ENCODE assay signal across 8 mouse cellular contexts in the genomic region with DNA sequence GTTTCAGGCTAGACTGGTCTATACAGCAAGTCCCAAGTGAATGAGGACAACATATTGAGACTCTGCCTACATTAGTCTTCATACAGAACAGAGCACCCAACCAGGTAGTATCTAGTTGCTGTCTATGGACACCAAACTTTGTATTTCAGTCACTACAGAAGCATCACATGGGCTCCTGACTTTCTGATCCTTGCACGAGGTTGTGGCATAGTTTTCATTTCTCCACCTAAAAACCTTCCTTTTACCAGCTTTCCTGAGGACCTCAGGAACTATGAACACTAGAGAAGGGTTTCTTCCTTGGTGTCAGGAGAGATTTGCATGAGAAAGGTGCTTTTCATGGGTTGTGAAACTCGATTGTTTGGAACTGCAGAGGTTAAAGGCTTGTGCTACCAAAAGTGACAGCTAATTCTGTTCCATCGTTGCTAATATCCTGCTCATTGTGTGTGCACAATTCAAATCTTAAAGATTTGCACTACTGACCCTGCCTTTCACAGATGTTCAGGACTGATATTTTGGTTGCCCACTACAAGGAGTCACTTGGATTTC. TPM values are rescaled to one million over a fixed set of nuclear protein-coding genes. Genes with fewer than 3 reads are reported as not detected.
A peak's percentile ranks its signal among the peaks of the same experiment; 100 is the strongest.
DNase-seq lines count a peak whose midpoint lies in the region; ATAC-seq and TF ChIP-seq lines count a peak whose summit lies in the region.

No protein-coding gene starts in this region.

- peak overlapping the region; percentile 58 for H3K4me3 ChIP-seq in lung, embryonic 15.5 days
- peak overlapping the region; percentile 53 for H3K4me3 ChIP-seq in embryonic facial prominence, embryonic 14.5 days (ENCODE audit: low read depth, low read length)
- peak overlapping the region; percentile 53 for H3K4me3 ChIP-seq in limb, embryonic 12.5 days (replicated peaks)
- H3K4me3 ChIP-seq in olfactory bulb, adult 2 months (ENCODE audit: insufficient read depth, low read depth, low read length), result peak overlapping the region; percentile 67

- peaks cover 10% of the 10 kb centered on the region; the same call in 1 of the 2 replicates for H3K36me3 ChIP-seq in lung, embryonic 15.5 days
- H3K36me3 ChIP-seq in embryonic facial prominence, embryonic 14.5 days (ENCODE audit: control insufficient read depth, insufficient read depth, low read length), result peaks cover 17% of the 10 kb centered on the region; the same call in 1 of the 2 replicates
- peaks cover 23% of the 10 kb centered on the region for H3K36me3 ChIP-seq in limb, embryonic 12.5 days

- peaks cover 18% of the 10 kb centered on the region for H3K4me1 ChIP-seq in lung, embryonic 15.5 days
- H3K4me1 ChIP-seq in embryonic facial prominence, embryonic 14.5 days (ENCODE audit: control insufficient read depth, insufficient read depth, low read length), result peaks cover 13% of the 10 kb centered on the region; the same call in 1 of the 2 replicates
- H3K4me1 ChIP-seq in limb, embryonic 12.5 days (replicated peaks), result peaks cover 10% of the 10 kb centered on the region
- H3K4me1 ChIP-seq in olfactory bulb, adult 2 months (ENCODE audit: control insufficient read depth, insufficient read depth, low read length), result peaks cover 12% of the 10 kb centered on the region

- no peak for ATAC-seq in lung, embryonic 15.5 days (ENCODE audit: borderline replicate concordance, extremely low read depth, low FRiP score, low TSS enrichment)
- no peak for ATAC-seq in embryonic facial prominence, embryonic 14.5 days (ENCODE audit: low read depth)
- no peak for ATAC-seq in limb, embryonic 12.5 days (ENCODE audit: insufficient number of reproducible peaks, insufficient read depth, low FRiP score, low TSS enrichment, low read depth)

- H3K4me2 ChIP-seq in lung, embryonic 15.5 days, result peak overlapping the region; percentile 81
- peak overlapping the region; percentile 78 for H3K4me2 ChIP-seq in embryonic facial prominence, embryonic 14.5 days (ENCODE audit: low read depth, low read length)
- H3K4me2 ChIP-seq in limb, embryonic 12.5 days, result peak overlapping the region; percentile 75

- 13% methylated on average over 3 of the region's 3 CpGs for WGBS in lung, embryonic 15.5 days
- 11% methylated on average over 3 of the region's 3 CpGs for WGBS in embryonic facial prominence, embryonic 14.5 days
- WGBS in limb, embryonic 12.5 days, result 15% methylated on average over 3 of the region's 3 CpGs
- WGBS in olfactory bulb, adult 2 months, result under 1% methylated on average over 3 of the region's 3 CpGs

- H3K9ac ChIP-seq in lung, embryonic 15.5 days, result peak overlapping the region; percentile 72
- peak overlapping the region; percentile 76 for H3K9ac ChIP-seq in embryonic facial prominence, embryonic 14.5 days (ENCODE audit: low read depth, low read length)
- H3K9ac ChIP-seq in limb, embryonic 12.5 days (replicated peaks), result peak overlapping the region; percentile 76

- DNase-seq in lung, postnatal 10 days, result no peak
- no peak for DNase-seq in embryonic facial prominence, embryonic 14.5 days (ENCODE audit: low spot score)
- DNase-seq in layer of hippocampus, postnatal 14 days (ENCODE audit: low spot score in 2 of 2), result no peak
- DNase-seq in layer of hippocampus, adult 9-11 months, result no peak
- no peak for DNase-seq in B cell, adult 2 months

- H3K9me3 ChIP-seq in lung, embryonic 15.5 days, result no peaks in the 10 kb centered on the region
- no peaks in the 10 kb centered on the region for H3K9me3 ChIP-seq in embryonic facial prominence, embryonic 14.5 days (ENCODE audit: control insufficient read depth, low read length)
- no peaks in the 10 kb centered on the region for H3K9me3 ChIP-seq in limb, embryonic 12.5 days

- no peaks in the 10 kb centered on the region for H3K27me3 ChIP-seq in lung, embryonic 15.5 days
- no peaks in the 10 kb centered on the region for H3K27me3 ChIP-seq in embryonic facial prominence, embryonic 14.5 days (replicated peaks; ENCODE audit: control insufficient read depth, insufficient read depth, low read length)
- H3K27me3 ChIP-seq in limb, embryonic 12.5 days, result no peaks in the 10 kb centered on the region

- TF ChIP-seq POLR2A in olfactory bulb, adult 2 months (IDR thresholded peaks at IDR 0.05; ENCODE audit: insufficient read depth, low read depth, low read length), result no peak

- peak overlapping the region; percentile 82 for H3K27ac ChIP-seq in lung, embryonic 15.5 days
- peak overlapping the region; percentile 88 for H3K27ac ChIP-seq in embryonic facial prominence, embryonic 14.5 days (replicated peaks; ENCODE audit: low read depth, low read length)
- peak overlapping the region; percentile 93 for H3K27ac ChIP-seq in limb, embryonic 12.5 days
- H3K27ac ChIP-seq in olfactory bulb, adult 2 months (ENCODE audit: insufficient read depth, low read depth, low read length), result peak overlapping the region; percentile 88

- no peak for TF ChIP-seq CTCF in olfactory bulb, adult 2 months (IDR thresholded peaks at IDR 0.05; ENCODE audit: insufficient read depth, low read depth, low read length)

RNA-seq across cellular contexts. Expression of a gene that starts 1.0 kb away (rescaled TPM):
- polyA plus RNA-seq in lung, embryonic 15.5 days (2015; fragmentation: Nextera tagmentation; extraction: Ambion mirVana), result 10.7 and 11.7 TPM in 2 replicates
- 9.6 and 9.8 TPM in 2 replicates for polyA plus RNA-seq in embryonic facial prominence, embryonic 14.5 days (2014; fragmentation: Nextera tagmentation; extraction: Ambion mirVana)
- polyA plus RNA-seq in limb, embryonic 12.5 days (2016; fragmentation: Nextera tagmentation; extraction: Ambion mirVana), result 17.6 and 17.7 TPM in 2 replicates
- not detected in 2 replicates for polyA plus RNA-seq in olfactory bulb, adult 2 months (2012; ENCODE audit: insufficient read depth, insufficient read length, low replicate concordance, missing spikeins)
- 10 to 100 TPM; 54.1 to 55.0 TPM for total RNA-seq in layer of hippocampus, postnatal 14 days (2021)

RNA-seq across cellular contexts. Expression of a gene that starts 6.9 kb away (rescaled TPM):
- polyA plus RNA-seq in lung, embryonic 15.5 days (2015; fragmentation: Nextera tagmentation; extraction: Ambion mirVana), result 0.39 and 0.50 TPM in 2 replicates
- 1.2 and 1.6 TPM in 2 replicates for polyA plus RNA-seq in embryonic facial prominence, embryonic 14.5 days (2014; fragmentation: Nextera tagmentation; extraction: Ambion mirVana)
- 1.1 and 1.7 TPM in 2 replicates for polyA plus RNA-seq in limb, embryonic 12.5 days (2016; fragmentation: Nextera tagmentation; extraction: Ambion mirVana)
- polyA plus RNA-seq in olfactory bulb, adult 2 months (2012; ENCODE audit: insufficient read depth, insufficient read length, low replicate concordance, missing spikeins), result not detected in 2 replicates
- 1 to 10 TPM; 1.4 to 2.1 TPM for total RNA-seq in layer of hippocampus, postnatal 14 days (2021)

RNA-seq across cellular contexts. Expression of a gene that starts 8.3 kb away (rescaled TPM):
- polyA plus RNA-seq in lung, embryonic 15.5 days (2015; fragmentation: Nextera tagmentation; extraction: Ambion mirVana), result 12.1 and 14.5 TPM in 2 replicates
- 13.6 and 14.5 TPM in 2 replicates for polyA plus RNA-seq in embryonic facial prominence, embryonic 14.5 days (2014; fragmentation: Nextera tagmentation; extraction: Ambion mirVana)
- polyA plus RNA-seq in limb, embryonic 12.5 days (2016; fragmentation: Nextera tagmentation; extraction: Ambion mirVana), result 13.1 and 13.6 TPM in 2 replicates
- polyA plus RNA-seq in olfactory bulb, adult 2 months (2012; ENCODE audit: insufficient read depth, insufficient read length, low replicate concordance, missing spikeins), result not detected in 2 replicates
- 10 to 100 TPM; 10.1 to 10.9 TPM for total RNA-seq in layer of hippocampus, postnatal 14 days (2021)

RNA-seq across cellular contexts. Expression of a gene that starts 23.7 kb away (rescaled TPM):
- 35.8 and 36.3 TPM in 2 replicates for polyA plus RNA-seq in lung, embryonic 15.5 days (2015; fragmentation: Nextera tagmentation; extraction: Ambion mirVana)
- 42.3 and 45.1 TPM in 2 replicates for polyA plus RNA-seq in embryonic facial prominence, embryonic 14.5 days (2014; fragmentation: Nextera tagmentation; extraction: Ambion mirVana)
- 55.2 and 61.3 TPM in 2 replicates for polyA plus RNA-seq in limb, embryonic 12.5 days (2016; fragmentation: Nextera tagmentation; extraction: Ambion mirVana)
- not detected in 2 replicates for polyA plus RNA-seq in olfactory bulb, adult 2 months (2012; ENCODE audit: insufficient read depth, insufficient read length, low replicate concordance, missing spikeins)
- 10 to 100 TPM; 17.9 to 19.8 TPM for total RNA-seq in layer of hippocampus, postnatal 14 days (2021)

RNA-seq across cellular contexts. Expression of a gene that starts 38.9 kb away (rescaled TPM):
- polyA plus RNA-seq in lung, embryonic 15.5 days (2015; fragmentation: Nextera tagmentation; extraction: Ambion mirVana), result 28.3 and 29.5 TPM in 2 replicates
- polyA plus RNA-seq in embryonic facial prominence, embryonic 14.5 days (2014; fragmentation: Nextera tagmentation; extraction: Ambion mirVana), result 31.0 and 40.1 TPM in 2 replicates
- polyA plus RNA-seq in limb, embryonic 12.5 days (2016; fragmentation: Nextera tagmentation; extraction: Ambion mirVana), result 17.8 and 21.8 TPM in 2 replicates
- polyA plus RNA-seq in olfactory bulb, adult 2 months (2012; ENCODE audit: insufficient read depth, insufficient read length, low replicate concordance, missing spikeins), result not detected in 2 replicates
- total RNA-seq in layer of hippocampus, postnatal 14 days (2021), result 10 to 100 TPM; 36.7 to 41.1 TPM

Comparison
In these comparisons a context has a peak if more than half of its experiments do, and no peak if none do; other contexts are left out.
1. RNA of a gene that starts 1.0 kb away (polyA plus RNA-seq): 17.6 to 17.7 TPM in limb, embryonic 12.5 days, 10.7 to 11.7 TPM in lung, embryonic 15.5 days and 9.6 to 9.8 TPM in embryonic facial prominence, embryonic 14.5 days; not detected in olfactory bulb, adult 2 months; every median in the first group is over 10 times any median in the second.
2. RNA of a gene that starts 8.3 kb away (polyA plus RNA-seq): 12.1 to 14.5 TPM in lung, embryonic 15.5 days, 13.6 to 14.5 TPM in embryonic facial prominence, embryonic 14.5 days and 13.1 to 13.6 TPM in limb, embryonic 12.5 days; not detected in olfactory bulb, adult 2 months; every median in the first group is over 10 times any median in the second.
3. Peak in every context shown above with its lines, with median percentiles within 50 percentile points of each other: H3K27ac ChIP-seq, H3K4me2 ChIP-seq, H3K4me3 ChIP-seq and H3K9ac ChIP-seq.